Mouse (Mus musculus) limb, embryonic 11.5 days (tissue): ENCODE measurements around the gene Dpep3. TPM values are rescaled to one million over a fixed set of nuclear protein-coding genes. Genes with fewer than 3 reads are reported as not detected.
"Not testable (repeated sequence)": the region's sequence is repeated elsewhere in the genome, so short reads cannot be mapped to it uniquely, and the experiment has no call there.

Source experiments
- ATAC-seq: fragments of 200-750 bp; cut with Nextera tagmentation; 2 replicates; pipeline ENCODE4 v1.8.0; 2017; ENCODE audit warnings: low read depth; ENCODE audit not compliant: insufficient number of reproducible peaks, low FRiP score, low TSS enrichment
- DNase-seq: peaks from one replicate; pipeline ENCODE4 v3.0.0-alpha.2; 2015; ENCODE audit warnings: low spot score
- H3K27ac ChIP-seq: fragments of 300-500 bp; sonication (generic); replicated peaks from 2 replicates; pipeline ENCODE4 v1.5.1; 2014; ENCODE audit warnings: low read depth, mild to moderate bottlenecking, low read length
- H3K27me3 ChIP-seq: fragments of 300-500 bp; sonication (generic); 2 replicates; pipeline ENCODE4 v1.6.1; 2014; ENCODE audit warnings: mild to moderate bottlenecking, low read length, mixed read lengths; ENCODE audit not compliant: control insufficient read depth, insufficient read depth
- H3K36me3 ChIP-seq: fragments of 300-500 bp; sonication (generic); 2 replicates; pipeline ENCODE4 v1.6.1; 2014; ENCODE audit warnings: mild to moderate bottlenecking, low read length, moderate library complexity, mixed read lengths; ENCODE audit not compliant: control insufficient read depth, insufficient read depth
- H3K4me1 ChIP-seq: fragments of 300-500 bp; sonication (generic); 2 replicates; pipeline ENCODE4 v1.6.1; 2014; ENCODE audit warnings: low read length, mixed read lengths; ENCODE audit not compliant: control insufficient read depth, insufficient read depth
- H3K4me2 ChIP-seq: fragments of 300-500 bp; sonication (generic); 2 replicates; pipeline ENCODE4 v1.6.1; 2014; ENCODE audit warnings: low read depth, mild to moderate bottlenecking, moderate library complexity; ENCODE audit not compliant: severe bottlenecking
- H3K4me3 ChIP-seq: fragments of 300-500 bp; sonication (generic); 2 replicates; pipeline ENCODE4 v1.5.1; 2014; ENCODE audit warnings: low read depth, low read length
- H3K9ac ChIP-seq: fragments of 300-500 bp; sonication (generic); 2 replicates; pipeline ENCODE4 v1.6.1; 2014; ENCODE audit warnings: mild to moderate bottlenecking, low read length
- H3K9me3 ChIP-seq: fragments of 300-500 bp; sonication (generic); 2 replicates; pipeline ENCODE4 v1.6.1; 2016; ENCODE audit warnings: low read length; ENCODE audit not compliant: control insufficient read depth
- WGBS: fragments of 180-500 bp; shearing (Covaris S2); extraction: QIAGEN DNeasy Blood & Tissue Kit; methylation state at CpG from one replicate; pipeline ENCODE4 v1.1.7; 2014; 5-methylcytosine and 5-hydroxymethylcytosine counted together
- polyA plus RNA-seq: library from polyadenylated mRNA; unstranded; fragments of >200 nt; fragmentation: Nextera tagmentation; extraction: Ambion mirVana; gene quantifications from 2 replicates; pipeline ENCODE4 v1.2.1, GENCODE M21; 2014

The Dpep3 gene
- not detected in 2 replicates for polyA plus RNA-seq

GRCm38 (mm10) chr8:105979325-105979724 is at the start of gene Dpep3:
Gene Dpep3 (minus strand): TSS chr8:105979429.
- Histone ChIP-seq H3K4me2 (no peak within 1 kb of the TSS), H3K4me3 (no peak within 1 kb of the TSS), H3K4me1 (no peaks in the 10 kb centered on the region), H3K27me3 (no peaks in the 10 kb centered on the region), H3K9ac (no peak within 1 kb of the TSS), H3K27ac (no peak within 1 kb of the TSS), H3K36me3 (no peaks in the 10 kb centered on the region), H3K9me3 (no peaks in the 10 kb centered on the region)
- WGBS: 94% methylated on average over 15 of the region's 15 CpGs
- DNase-seq: no peak
- ATAC-seq: no peak

DNA sequence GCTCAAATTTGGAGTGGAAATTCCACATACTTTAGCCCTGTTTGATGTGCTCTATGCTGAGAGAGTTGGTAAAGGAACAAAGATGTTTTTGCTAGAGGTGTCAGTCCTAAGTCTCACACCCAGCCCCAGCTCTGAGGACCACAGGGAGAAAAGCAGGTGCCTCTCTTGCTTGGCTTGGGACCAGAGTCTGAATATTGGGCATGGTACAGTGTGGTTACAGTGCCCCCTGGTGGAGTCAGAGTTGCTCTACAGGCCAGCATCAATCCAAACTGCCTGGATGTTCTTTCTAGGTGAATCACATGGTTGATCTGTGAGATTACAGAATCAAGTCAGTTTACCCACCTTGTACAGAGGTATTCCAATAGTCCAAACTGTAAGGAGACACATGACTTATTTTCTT is 43.3 kb upstream of the Dpep3 start:
- Histone ChIP-seq H3K4me3 (no peak overlapping the region), H3K9ac (no peak overlapping the region), H3K4me1 (no peaks in the 10 kb centered on the region), H3K4me2 (no peak overlapping the region), H3K9me3 (no peaks in the 10 kb centered on the region), H3K27ac (no peak overlapping the region), H3K27me3 (no peaks in the 10 kb centered on the region), H3K36me3 (0 out of 2 replicates have a peak, but pooled peaks cover 2% of the 10 kb centered on the region)
- ATAC-seq (no peak), DNase-seq (peak; percentile 83)

DNA sequence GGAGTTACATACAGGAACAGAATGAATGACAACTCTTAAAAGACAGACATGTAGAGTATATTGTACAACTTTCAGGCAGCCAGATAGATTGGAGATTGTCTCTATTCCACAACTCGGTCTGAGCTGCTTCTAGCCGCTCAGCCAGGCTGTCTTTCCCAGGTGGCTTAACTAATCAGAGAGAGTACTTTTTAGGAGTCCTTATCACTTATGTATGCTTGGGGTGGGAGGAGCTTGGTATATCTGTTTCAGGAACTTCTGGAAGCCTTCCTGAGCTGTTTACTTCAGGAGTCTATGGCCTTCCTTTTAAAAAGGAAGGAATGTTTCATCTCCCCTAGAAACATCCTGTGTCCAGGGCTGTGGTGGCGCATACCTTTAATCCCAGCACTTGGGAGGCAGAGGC is 38.8 kb upstream of the Dpep3 start:
- no peak overlapping the region for H3K9ac ChIP-seq

DNA sequence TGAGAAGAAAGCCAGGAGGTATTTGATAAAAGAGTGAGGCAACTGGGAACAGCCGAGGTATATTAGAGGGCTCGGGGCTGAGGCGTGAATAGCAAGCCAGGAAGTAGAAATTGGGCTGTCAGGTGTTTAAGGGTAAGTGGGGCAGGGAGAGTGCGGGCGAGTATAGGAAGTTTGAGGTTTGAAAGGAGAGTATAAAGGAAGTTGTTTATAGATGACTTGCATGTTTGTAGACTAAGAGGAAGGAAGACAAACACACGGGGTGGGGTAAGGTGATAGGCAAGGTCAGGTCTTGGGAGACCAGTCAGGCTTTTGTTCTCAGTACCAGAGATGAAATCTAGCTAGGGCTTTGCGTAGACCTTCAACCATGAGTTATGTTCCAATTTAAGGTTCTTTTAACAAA is 37.9 kb upstream of the Dpep3 start:
- WGBS: 93% methylated on average over 7 of the region's 7 CpGs
- H3K9ac ChIP-seq: no peak overlapping the region
- no peaks in the 10 kb centered on the region for H3K27me3 ChIP-seq
- no peak overlapping the region for H3K27ac ChIP-seq
- no peak for DNase-seq
- H3K9me3 ChIP-seq: no peaks in the 10 kb centered on the region
- no peak overlapping the region for H3K4me3 ChIP-seq
- ATAC-seq: no peak
- 0 out of 2 replicates have a peak, but pooled peaks cover 2% of the 10 kb centered on the region for H3K36me3 ChIP-seq
- no peak overlapping the region for H3K4me2 ChIP-seq
- H3K4me1 ChIP-seq: peaks cover under 1% of the 10 kb centered on the region; the same call in 1 of the 2 replicates

More for the DNA sequence above, 38.8 kb upstream of the Dpep3 start:
- ATAC-seq (no peak), DNase-seq (no peak)
- Histone ChIP-seq H3K36me3 (0 out of 2 replicates have a peak, but pooled peaks cover 2% of the 10 kb centered on the region), H3K4me2 (no peak overlapping the region), H3K9me3 (no peaks in the 10 kb centered on the region), H3K4me3 (no peak overlapping the region), H3K4me1 (no peaks in the 10 kb centered on the region), H3K27ac (no peak overlapping the region), H3K27me3 (no peaks in the 10 kb centered on the region)
- 91% methylated on average over 3 of the region's 3 CpGs for WGBS

DNA sequence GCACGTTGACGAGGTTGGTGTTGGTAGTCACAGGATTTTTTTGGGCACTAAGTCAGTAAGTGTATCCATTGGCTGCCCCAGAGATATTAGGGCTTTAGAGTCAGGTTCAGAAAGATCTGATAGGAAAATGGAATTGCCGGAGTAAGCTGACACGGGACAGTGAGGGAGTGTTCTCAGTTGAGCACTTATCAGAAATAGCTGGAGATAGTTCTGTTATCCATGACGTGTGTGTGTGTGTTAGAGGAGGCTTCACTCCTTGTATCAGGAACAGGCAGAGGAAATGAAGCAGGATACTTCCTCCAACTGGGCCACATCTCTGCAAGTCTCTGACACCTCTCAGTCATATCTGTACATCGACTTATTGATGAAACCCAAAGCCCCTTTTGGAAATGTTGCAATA is 37.1 kb upstream of the Dpep3 start:
- DNase-seq (no peak), ATAC-seq (no peak)
- no peak overlapping the region for H3K4me3 ChIP-seq
- H3K4me1 ChIP-seq: peaks cover 4% of the 10 kb centered on the region; the same call in 1 of the 2 replicates
- H3K9ac ChIP-seq: no peak overlapping the region
- WGBS: 93% methylated on average over 6 of the region's 6 CpGs
- H3K27me3 ChIP-seq: no peaks in the 10 kb centered on the region
- H3K36me3 ChIP-seq: 0 out of 2 replicates have a peak, but pooled peaks cover 2% of the 10 kb centered on the region
- no peaks in the 10 kb centered on the region for H3K9me3 ChIP-seq
- no peak overlapping the region for H3K27ac ChIP-seq
- no peak overlapping the region for H3K4me2 ChIP-seq

- not testable (repeated sequence) for H3K36me3 ChIP-seq, H3K9me3 ChIP-seq, H3K27ac ChIP-seq, H3K9ac ChIP-seq, ATAC-seq, H3K4me1 ChIP-seq, H3K27me3 ChIP-seq, DNase-seq
- H3K4me3 ChIP-seq: peak overlapping the region; percentile 95
- H3K4me2 ChIP-seq: peak overlapping the region; percentile 90
- 87% methylated on average over 8 of the region's 8 CpGs for WGBS
These were observed 33.0 kb upstream of the Dpep3 start for GRCm38 (mm10) chr8:106012203-106012602.

DNA sequence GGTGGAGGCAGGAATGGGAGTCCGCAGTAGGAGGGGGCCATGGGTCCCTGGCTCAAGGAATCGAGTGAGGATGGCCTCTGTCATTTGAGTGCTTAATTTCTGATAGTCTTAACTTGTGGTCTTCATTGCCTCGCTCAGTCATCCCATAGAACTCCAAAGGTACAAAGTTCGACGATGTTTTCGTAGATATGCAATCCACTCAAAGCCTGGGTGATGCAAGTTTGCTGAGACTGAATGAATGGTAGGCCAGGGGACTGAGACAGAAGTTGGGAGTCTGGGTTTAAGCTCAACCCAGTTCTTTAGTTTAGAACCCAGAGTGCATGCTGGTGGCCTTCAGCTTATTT is 32.4 kb upstream of the Dpep3 start, which contains the start of gene Ddx28:
Gene Ddx28, minus strand, starts transcription at position 240 of the 344 bp plus-strand sequence.
- Histone ChIP-seq H3K4me2 (peak within 1 kb of the TSS; percentile 90), H3K36me3 (peaks cover 7% of the 10 kb centered on the region; the same call in 1 of the 2 replicates), H3K9ac (peak within 1 kb of the TSS; percentile 87), H3K9me3 (no peaks in the 10 kb centered on the region), H3K4me3 (peak within 1 kb of the TSS; percentile 95), H3K27me3 (no peaks in the 10 kb centered on the region), H3K27ac (no peak within 1 kb of the TSS), H3K4me1 (peaks cover 8% of the 10 kb centered on the region)
- WGBS: 4% methylated on average over 6 of the region's 6 CpGs
- ATAC-seq (no peak), DNase-seq (no peak)

- no peaks in the 10 kb centered on the region for H3K9me3 ChIP-seq
- H3K27ac ChIP-seq: no peak overlapping the region
- no peaks in the 10 kb centered on the region for H3K27me3 ChIP-seq
- H3K9ac ChIP-seq: peak overlapping the region; percentile 87
- H3K4me3 ChIP-seq: peak overlapping the region; percentile 95
- H3K4me1 ChIP-seq: peaks cover 8% of the 10 kb centered on the region
- ATAC-seq: peak; percentile 90
- DNase-seq: peak; percentile 97
- WGBS: 1% methylated on average over 74 of the region's 74 CpGs
- peaks cover 7% of the 10 kb centered on the region; the same call in 1 of the 2 replicates for H3K36me3 ChIP-seq
- peak overlapping the region; percentile 90 for H3K4me2 ChIP-seq
These were observed 31.8 kb upstream of the Dpep3 start for GRCm38 (mm10) chr8:106010748-106011642.
